Mouse (Mus musculus) spleen, postnatal 4 days (tissue): ENCODE measurements around the gene Vmn2r82.
"Not testable (repeated sequence)": the region's sequence is repeated elsewhere in the genome, so short reads cannot be mapped to it uniquely, and the experiment has no call there.

Experiments used
- DNase-seq, 2 experiments: peaks; one replicate each; pipeline ENCODE4 v3.0.0; 2022; ENCODE audit warnings: low spot score in 2 of 2

Gene Vmn2r82

GRCm38 (mm10) chr10:79356220-79356619 lies at the start of gene Vmn2r82:
Gene Vmn2r82, plus strand, starts transcription at chr10:79356520.
- not testable (repeated sequence) for DNase-seq

GRCm38 (mm10) chr10:79322033-79322736 lies 34.1 kb upstream of the Vmn2r82 start:
- DNase-seq: not testable (repeated sequence)

- no peak for DNase-seq
These were observed 33.6 kb upstream of the Vmn2r82 start for GRCm38 (mm10) chr10:79322737-79323086.

DNA sequence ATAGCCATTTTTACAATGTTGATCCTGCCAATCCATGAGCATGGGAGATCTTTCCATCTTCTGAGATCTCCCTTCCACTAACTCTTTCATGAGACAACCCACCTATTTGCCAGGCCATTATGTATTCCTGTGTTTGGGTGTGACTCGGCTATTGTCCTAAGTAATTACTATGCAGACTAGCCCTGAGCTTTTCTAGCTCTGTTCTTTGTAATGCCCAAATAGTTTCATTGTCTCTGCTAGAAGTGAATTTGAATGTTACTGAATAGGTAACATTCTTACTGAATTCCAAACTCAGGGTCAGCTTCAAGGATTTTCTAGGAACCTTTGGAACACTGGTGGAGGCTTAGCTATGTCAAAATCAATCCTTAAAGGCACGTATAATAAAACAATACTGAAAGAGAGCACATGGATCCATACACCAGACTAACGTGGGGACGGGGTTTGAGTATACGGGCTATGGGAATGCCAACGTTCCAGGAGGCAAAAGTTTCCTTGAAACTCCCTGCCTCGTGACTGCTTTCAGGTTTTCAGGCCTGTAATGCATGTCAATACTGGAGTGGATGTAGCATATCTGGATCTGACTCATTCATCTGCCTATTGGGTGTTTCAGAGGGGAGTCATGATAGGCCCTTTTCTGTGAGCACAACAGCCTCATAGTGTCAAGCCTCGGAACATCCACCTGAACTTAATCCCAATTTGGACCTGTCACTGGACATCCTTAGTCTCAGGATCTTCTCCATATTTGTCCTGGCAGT lies 43.8 kb downstream of the Vmn2r82 start:
- DNase-seq: not testable (repeated sequence)

- no peak for DNase-seq
These were observed 60.9 kb downstream of the Vmn2r82 start for GRCm38 (mm10) chr10:79417142-79417771.

DNA sequence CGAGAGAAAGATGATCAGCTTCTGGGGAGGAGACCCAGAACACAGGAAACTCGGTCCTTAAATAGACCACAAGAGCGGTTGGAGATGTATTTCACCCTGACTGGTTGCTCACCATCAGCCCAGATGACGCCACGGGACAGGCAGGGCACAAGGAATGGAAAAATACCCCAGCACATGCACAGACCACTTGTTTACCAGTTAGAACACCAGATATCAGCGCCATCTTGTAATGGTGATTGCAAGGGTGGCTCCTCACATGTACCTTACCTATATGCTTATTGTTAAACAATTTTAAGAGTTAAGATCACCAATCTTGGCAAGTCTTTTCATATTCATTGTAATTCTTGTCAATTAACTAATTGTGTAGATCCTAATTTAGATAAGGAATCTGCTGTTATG lies 61.5 kb downstream of the Vmn2r82 start:
- DNase-seq: not testable (repeated sequence)

- not testable (repeated sequence) for DNase-seq
These were observed 79.0 kb downstream of the Vmn2r82 start for GRCm38 (mm10) chr10:79435141-79435820.
